Mouse (Mus musculus): Measurements from ENCODE around the gene Elp1.

DNA sequence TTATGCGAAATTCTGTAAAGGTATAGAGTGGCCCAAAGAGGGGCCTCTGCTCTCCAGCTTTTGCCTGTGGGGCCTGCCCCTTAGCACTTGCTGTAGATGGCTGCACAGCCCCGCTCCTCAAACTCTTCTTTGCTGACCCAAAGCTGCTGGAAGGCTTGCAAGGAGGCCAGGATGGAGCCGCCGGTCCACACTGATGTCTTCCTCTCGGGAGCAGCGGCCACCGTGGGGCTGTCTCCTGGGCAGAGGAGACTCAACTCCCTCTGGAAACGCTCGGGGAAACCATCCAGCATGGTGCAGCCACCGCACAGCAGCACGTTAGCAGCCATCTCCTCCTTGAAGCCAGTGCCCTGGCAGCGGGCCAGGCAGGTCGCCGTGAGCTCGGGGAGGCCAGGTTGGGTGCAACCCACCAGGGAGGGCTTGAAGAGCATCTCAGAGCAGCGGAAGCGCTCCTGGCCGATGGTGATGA lies 62.1 kb downstream of the Elp1 start, which contains the start of gene Gm26657:
- TF ChIP-seq TAL1 (conservative IDR thresholded peaks at IDR 0.05; ENCODE audit: low read depth, low read length) (no peak), GATA2 (IDR thresholded peaks at IDR 0.05; ENCODE audit: borderline replicate concordance, low read depth, low read length) (no peak), CTCF (IDR thresholded peaks at IDR 0.05; ENCODE audit: low read depth, low read length) (no peak), GATA1 (IDR thresholded peaks at IDR 0.05; ENCODE audit: borderline replicate concordance, low read length) (no peak), POLR2AphosphoS5 (IDR thresholded peaks at IDR 0.05; ENCODE audit: insufficient replicate concordance, low read depth, low read length) (no peak)
